Mouse (Mus musculus) left cerebral cortex, adult 18-20 months (tissue): ENCODE data around the gene Vsig10. TPM values are rescaled to one million over a fixed set of nuclear protein-coding genes. Genes with fewer than 3 reads are reported as not detected.
"Not testable (repeated sequence)": the region's sequence is repeated elsewhere in the genome, so short reads cannot be mapped to it uniquely, and the experiment has no call there.

Experiments
- DNase-seq, 2 experiments: peaks; one replicate each; pipeline ENCODE4 v3.0.0; 2021 to 2022; ENCODE audit warnings: low spot score in 2 of 2, mixed read lengths in 1 of 2
- total RNA-seq, 2 experiments: library from RNA; stranded (reverse); gene quantifications; 2 replicates each; pipeline ENCODE4 v1.2.3; 2021

Vsig10 gene
- total RNA-seq, 2 experiments from 2014 or later = 1.8 to 2.2 TPM

DNA sequence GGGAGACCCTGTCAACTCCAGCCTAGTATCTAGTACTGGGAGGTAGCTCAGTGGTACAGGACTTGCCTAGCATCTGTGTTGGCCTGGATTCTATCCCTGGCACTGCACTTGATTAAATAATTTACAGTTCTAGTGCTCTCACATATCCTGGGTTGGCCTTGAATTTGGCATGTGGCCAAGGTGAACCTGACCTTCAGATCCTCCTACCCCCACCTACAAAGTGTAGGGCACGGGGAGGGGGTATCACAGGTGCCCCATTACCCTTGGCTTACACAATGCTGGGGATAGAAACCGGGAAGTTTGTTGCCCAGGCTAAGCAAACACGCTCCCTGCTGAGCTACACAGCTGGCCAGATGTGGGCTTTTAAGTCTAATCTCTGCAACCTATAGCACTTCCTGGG, 16.0 kb upstream of the Vsig10 start:
- no peak for DNase-seq

DNA sequence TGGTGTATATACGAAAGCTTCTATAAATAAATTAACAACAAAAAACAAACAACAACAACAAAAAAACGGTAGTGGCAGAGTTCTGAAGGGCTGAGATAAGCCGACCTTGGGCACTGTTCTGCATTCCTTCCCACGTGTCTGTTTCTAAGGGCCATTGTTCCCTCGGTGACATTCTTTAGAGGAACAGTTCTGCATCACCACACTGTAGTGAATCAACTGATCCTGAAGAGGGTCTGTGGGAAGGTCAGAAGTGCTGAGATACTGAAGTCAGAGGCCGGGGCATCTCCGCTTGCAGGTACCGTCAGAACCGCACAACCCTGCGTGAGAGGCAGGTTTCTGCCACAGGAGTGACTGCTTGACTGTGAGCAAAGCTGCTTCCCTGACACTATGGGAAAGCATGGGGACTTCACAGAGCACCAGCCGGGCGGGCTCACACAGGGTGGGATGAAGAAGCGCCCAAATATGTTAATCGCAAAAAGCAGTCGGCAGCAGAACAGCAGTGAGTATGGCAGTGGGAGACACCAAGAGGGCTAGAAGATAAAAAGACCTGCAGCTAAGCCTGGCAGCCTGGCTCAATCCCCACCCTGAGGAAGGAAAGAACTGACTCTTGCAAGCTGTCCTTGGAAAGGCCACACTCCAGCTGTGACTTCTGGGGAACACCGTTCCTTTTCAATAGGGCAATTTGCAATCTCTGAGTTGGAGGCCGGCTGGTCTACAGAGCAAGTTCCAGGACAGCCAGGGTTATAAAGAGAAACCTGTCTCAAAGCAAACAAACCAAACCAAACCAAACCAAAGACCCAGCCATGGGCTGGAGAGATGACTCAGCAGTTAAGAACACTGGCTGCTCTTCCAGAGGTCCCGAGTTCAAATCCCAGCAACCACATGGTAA, 14.9 kb upstream of the Vsig10 start:
- no peak for DNase-seq

GRCm38 (mm10) chr5:117304947-117305346, 13.9 kb upstream of the Vsig10 start:
- DNase-seq = peak; percentile 73 to 90

DNA sequence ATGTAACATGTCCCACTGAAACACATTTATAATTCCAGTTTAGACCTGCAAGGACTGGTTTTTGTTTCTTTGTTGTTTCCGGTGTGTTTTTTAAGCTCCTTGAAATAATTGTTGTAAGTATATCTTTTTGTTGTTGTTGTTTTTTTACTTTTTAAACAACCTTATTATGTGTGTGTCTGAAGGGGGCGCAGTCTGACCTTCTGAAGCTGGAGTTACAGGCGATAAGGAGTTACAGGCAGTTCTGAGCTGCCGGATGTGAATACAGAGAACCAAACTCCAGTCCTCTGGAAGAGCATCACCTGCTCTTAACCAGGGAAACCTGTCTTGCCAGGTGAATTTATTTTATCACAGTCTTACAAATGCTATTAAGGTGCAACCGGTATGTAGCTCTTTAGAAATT, 13.1 kb upstream of the Vsig10 start:
- no peak for DNase-seq

DNA sequence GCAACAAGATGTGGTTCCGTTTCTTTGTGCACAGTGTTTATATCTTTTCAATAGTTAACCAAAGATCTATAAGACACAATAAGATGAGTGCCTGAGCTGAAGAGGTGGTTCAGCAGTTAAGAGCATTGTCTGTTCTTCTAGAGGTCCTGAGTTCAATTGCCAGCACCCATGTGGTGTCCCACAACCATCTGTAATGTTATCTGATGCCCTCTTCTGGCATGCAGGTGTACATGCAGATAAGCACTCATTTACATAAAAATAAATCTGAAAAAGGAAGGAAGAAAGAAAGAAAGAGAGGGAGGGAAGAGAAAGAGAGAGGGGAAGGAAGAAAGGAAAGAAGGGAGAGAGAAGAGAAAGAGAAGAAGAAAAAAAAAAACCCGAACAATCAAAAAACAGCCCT, 12.1 kb upstream of the Vsig10 start:
- no peak for DNase-seq

- peak; percentile 42 to 72 for DNase-seq
These were observed 11.2 kb upstream of the Vsig10 start for GRCm38 (mm10) chr5:117307699-117308098.

GRCm38 (mm10) chr5:117313420-117313819, 5.5 kb upstream of the Vsig10 start:
- no peak for DNase-seq

- DNase-seq = no peak
These were observed 5.0 kb upstream of the Vsig10 start for GRCm38 (mm10) chr5:117313909-117314308.

GRCm38 (mm10) chr5:117314587-117315428, 4.1 kb upstream of the Vsig10 start:
- DNase-seq = no peak

- DNase-seq = no peak
These were observed 4.9 kb downstream of the Vsig10 start for GRCm38 (mm10) chr5:117323751-117324150.

GRCm38 (mm10) chr5:117326408-117326807, 7.5 kb downstream of the Vsig10 start:
- no peak for DNase-seq

DNA sequence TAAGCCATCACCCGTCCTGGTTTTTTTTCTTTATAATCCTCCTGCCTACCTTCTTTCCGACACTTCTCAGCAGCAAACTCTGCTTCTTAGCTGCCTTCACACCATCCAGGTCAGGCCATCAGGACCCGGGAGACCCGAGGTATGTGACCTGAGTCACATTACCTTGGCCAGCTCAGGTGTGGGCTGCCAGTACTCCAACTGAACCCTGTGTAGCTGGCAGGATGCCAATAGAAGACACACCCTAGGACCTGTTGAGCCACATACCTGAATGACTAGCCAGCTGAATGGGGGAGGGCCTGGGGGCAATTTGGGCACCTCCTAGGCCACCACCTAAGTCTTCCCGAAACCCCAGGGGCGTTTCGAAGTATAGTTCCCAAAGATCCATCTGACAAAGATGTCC, 11.6 kb downstream of the Vsig10 start:
- DNase-seq = no peak

- no peak for DNase-seq
These were observed 19.1 kb downstream of the Vsig10 start for GRCm38 (mm10) chr5:117337999-117338398.

GRCm38 (mm10) chr5:117338503-117338902, 19.6 kb downstream of the Vsig10 start:
- DNase-seq = no peak

- DNase-seq = no peak
These were observed 21.2 kb downstream of the Vsig10 start for GRCm38 (mm10) chr5:117340081-117340480.

- DNase-seq = no peak
These were observed 23.0 kb downstream of the Vsig10 start for GRCm38 (mm10) chr5:117341896-117342295.

- not testable (repeated sequence) for DNase-seq
These were observed 25.6 kb downstream of the Vsig10 start for GRCm38 (mm10) chr5:117344496-117344895.

GRCm38 (mm10) chr5:117345432-117345976, 26.6 kb downstream of the Vsig10 start:
- DNase-seq = no peak

DNA sequence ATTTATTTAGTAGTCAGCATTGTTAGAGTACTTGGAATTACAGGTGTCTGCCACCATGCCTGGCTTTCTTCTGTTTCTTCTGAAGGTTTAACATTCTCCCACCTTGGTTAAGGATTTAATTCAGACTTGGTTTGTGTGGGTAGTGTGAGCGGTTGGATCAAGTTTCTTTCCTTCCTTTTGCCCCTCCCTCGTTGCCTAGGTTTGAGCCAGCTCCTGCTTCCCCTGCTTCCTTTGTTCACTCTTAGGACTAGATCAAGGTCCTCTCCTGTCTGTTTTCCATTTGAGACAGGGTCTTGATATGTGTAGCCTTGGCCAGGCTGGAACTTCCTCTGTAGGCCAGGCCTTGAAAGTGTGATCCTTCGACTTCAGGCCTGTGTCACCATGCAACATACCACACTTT, 27.4 kb downstream of the Vsig10 start:
- DNase-seq = no peak

DNA sequence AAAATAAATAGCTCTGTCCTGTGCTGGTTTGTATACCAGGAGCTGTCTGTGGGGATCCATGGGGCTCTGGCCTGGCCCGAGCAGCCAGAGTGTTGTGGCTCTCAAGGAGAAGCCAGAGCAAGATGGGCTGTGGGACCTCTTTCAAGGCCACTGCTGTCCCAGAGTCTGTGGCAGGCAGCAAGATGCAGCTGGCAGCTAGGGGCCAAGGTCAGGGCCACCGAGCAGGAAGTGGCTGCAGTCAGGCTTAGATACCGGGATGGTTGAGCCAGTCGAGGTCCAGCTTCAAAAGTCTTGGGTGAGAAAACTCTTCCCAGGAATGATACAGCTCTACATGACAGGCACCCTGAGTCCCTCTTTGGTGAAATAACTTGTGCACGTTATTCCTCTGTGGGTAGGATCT, 28.1 kb downstream of the Vsig10 start:
- DNase-seq = no peak

DNA sequence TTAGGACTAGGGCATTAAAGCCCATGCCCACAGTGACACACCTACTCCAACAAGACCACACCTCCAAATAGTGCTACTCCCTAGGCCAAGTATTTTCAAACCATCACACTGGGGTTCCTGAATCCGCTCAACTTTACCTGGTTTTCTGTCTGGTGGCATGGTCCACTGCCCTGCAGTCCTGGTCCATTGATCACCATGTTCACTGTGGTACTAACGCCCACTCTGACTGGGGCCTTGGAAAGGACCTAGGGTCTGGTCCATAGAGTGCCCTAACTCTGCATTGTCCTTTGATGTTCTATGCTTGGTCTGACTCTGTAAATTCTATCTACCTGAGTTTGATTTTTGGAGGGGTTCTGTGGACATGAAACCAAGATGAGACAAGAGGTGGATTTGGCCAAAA, 29.0 kb downstream of the Vsig10 start:
- DNase-seq = no peak

- DNase-seq = peak in 1 of 2 experiments; percentile 44
These were observed 29.4 kb downstream of the Vsig10 start for GRCm38 (mm10) chr5:117348279-117348678.
